Mouse (Mus musculus) myocyte (in vitro differentiated cells): Measurements from ENCODE around the gene Stard13. TPM values are rescaled to one million over a fixed set of nuclear protein-coding genes. Genes with fewer than 3 reads are reported as not detected.

Source experiments
- H3K27me3 ChIP-seq: one replicate; pipeline ENCODE4 v1.6.1; 2011; ENCODE audit not compliant: control insufficient read depth, insufficient read depth, insufficient read length
- H3K36me3 ChIP-seq: one replicate; pipeline ENCODE4 v1.6.1; 2011; ENCODE audit not compliant: control insufficient read depth, insufficient read depth
- H3K4me2 ChIP-seq: one replicate; pipeline ENCODE4 v1.6.1; 2011; ENCODE audit warnings: low read depth, control low read depth
- H3K4me3 ChIP-seq: one replicate; pipeline ENCODE4 v1.5.1; 2011; ENCODE audit warnings: mild to moderate bottlenecking, control low read depth, moderate library complexity
- H3K79me2 ChIP-seq: one replicate; pipeline ENCODE4 v1.6.1; 2011; ENCODE audit not compliant: control insufficient read depth, insufficient read depth
- H3ac ChIP-seq: one replicate; pipeline ENCODE4 v1.6.1; 2011; ENCODE audit not compliant: control insufficient read depth, insufficient read length
- CEBPB ChIP-seq: IDR thresholded peaks from 2 replicates; pipeline ENCODE4 v1.6.1; 2011; ENCODE audit warnings: mild to moderate bottlenecking, moderate library complexity; ENCODE audit not compliant: poor library complexity, insufficient read depth, severe bottlenecking
- E2F4 ChIP-seq: IDR thresholded peaks from one replicate; pipeline ENCODE4 v1.6.1; 2011; ENCODE audit warnings: mild to moderate bottlenecking, control low read depth, moderate library complexity; ENCODE audit not compliant: insufficient read depth
- MAX ChIP-seq: IDR thresholded peaks from one replicate; pipeline ENCODE4 v1.6.1; 2011; ENCODE audit warnings: low read depth, mild to moderate bottlenecking, control low read depth
- MYOD1 ChIP-seq, 3 experiments: IDR thresholded peaks; one replicate each; pipeline ENCODE4 v1.6.1; 2011; ENCODE audit warnings: control low read depth in 2 of 3, low read depth in 2 of 3, mild to moderate bottlenecking in 2 of 3, moderate library complexity in 1 of 3; ENCODE audit not compliant: insufficient read length in 2 of 3, control insufficient read depth in 1 of 3
- MYOG ChIP-seq, 3 experiments: IDR thresholded peaks; one replicate each; pipeline ENCODE4 v1.6.1; 2011; ENCODE audit warnings: control low read depth in 2 of 3, low read depth in 2 of 3, mild to moderate bottlenecking in 2 of 3; ENCODE audit not compliant: insufficient read length in 2 of 3, control insufficient read depth in 1 of 3, insufficient read depth in 1 of 3
- POLR2A ChIP-seq: IDR thresholded peaks from one replicate; pipeline ENCODE4 v1.6.1; 2011; ENCODE audit warnings: low read depth, mild to moderate bottlenecking, control low read depth, moderate library complexity; ENCODE audit not compliant: insufficient read length
- POLR2AphosphoS2 ChIP-seq: IDR thresholded peaks from one replicate; pipeline ENCODE4 v1.6.1; 2011; ENCODE audit warnings: low read depth, control low read depth; ENCODE audit not compliant: insufficient read length
- REST ChIP-seq: IDR thresholded peaks from one replicate; pipeline ENCODE4 v1.6.1; 2011; ENCODE audit warnings: mild to moderate bottlenecking, control low read depth, moderate library complexity; ENCODE audit not compliant: insufficient read depth, insufficient read length
- SRF ChIP-seq: IDR thresholded peaks from one replicate; pipeline ENCODE4 v1.6.1; 2011; ENCODE audit warnings: low read depth; ENCODE audit not compliant: control insufficient read depth, insufficient read length
- TCF12 ChIP-seq: IDR thresholded peaks from one replicate; pipeline ENCODE4 v1.6.1; 2011; ENCODE audit warnings: mild to moderate bottlenecking, control low read depth; ENCODE audit not compliant: poor library complexity, insufficient read depth, severe bottlenecking
- TCF3 ChIP-seq: IDR thresholded peaks from one replicate; pipeline ENCODE4 v1.6.1; 2011; ENCODE audit warnings: low read depth, control low read depth; ENCODE audit not compliant: insufficient read length
- USF1 ChIP-seq: IDR thresholded peaks from one replicate; pipeline ENCODE4 v1.6.1; 2011; ENCODE audit warnings: low read depth, mild to moderate bottlenecking, control low read depth, moderate library complexity
- polyA plus RNA-seq: library from polyadenylated mRNA; unstranded; fragments of >200 nt; fragmentation: generic; extraction: Trizol; gene quantifications from one replicate; pipeline ENCODE4 v1.2.1, GENCODE M21; 2012; ENCODE audit warnings: missing spikeins

Gene Stard13
- polyA plus RNA-seq, 1 experiment: 15.2 TPM

GRCm38 (mm10) chr5:151056920-151057294 lies 176.7 kb downstream of the Stard13 start:
- Histone ChIP-seq H3K4me3 (no peak overlapping the region), H3K4me2 (no peak overlapping the region), H3K36me3 (peaks cover 80% of the 10 kb centered on the region), H3K79me2 (no peaks in the 10 kb centered on the region), H3ac (no peak overlapping the region), H3K27me3 (no peaks in the 10 kb centered on the region)
- no peak for TF ChIP-seq E2F4
- no peak for TF ChIP-seq MYOG (IDR thresholded peaks at IDR 0.05; ENCODE audit: control insufficient read depth in 1 of 3, insufficient read depth in 1 of 3, insufficient read length in 2 of 3, low read depth in 2 of 3)
- no peak for TF ChIP-seq TCF3
- TF ChIP-seq MYOD1 (IDR thresholded peaks at IDR 0.05; ENCODE audit: control insufficient read depth in 1 of 3, insufficient read length in 2 of 3, low read depth in 2 of 3): no peak
- TF ChIP-seq REST: no peak
- TF ChIP-seq TCF12: no peak
- no peak for TF ChIP-seq USF1
- no peak for TF ChIP-seq CEBPB
- TF ChIP-seq POLR2A: no peak
- no peak for TF ChIP-seq SRF
- TF ChIP-seq POLR2AphosphoS2: no peak
- no peak for TF ChIP-seq MAX

GRCm38 (mm10) chr5:151056255-151056919 lies 177.2 kb downstream of the Stard13 start:
- Histone ChIP-seq H3K4me3 (no peak overlapping the region), H3K36me3 (peaks cover 80% of the 10 kb centered on the region), H3K4me2 (no peak overlapping the region), H3K79me2 (no peaks in the 10 kb centered on the region), H3ac (no peak overlapping the region), H3K27me3 (no peaks in the 10 kb centered on the region)
- TF ChIP-seq USF1: no peak
- TF ChIP-seq E2F4: no peak
- no peak for TF ChIP-seq POLR2AphosphoS2
- no peak for TF ChIP-seq TCF3
- TF ChIP-seq REST: no peak
- TF ChIP-seq POLR2A: no peak
- TF ChIP-seq TCF12: no peak
- no peak for TF ChIP-seq MAX
- no peak for TF ChIP-seq MYOG (IDR thresholded peaks at IDR 0.05; ENCODE audit: control insufficient read depth in 1 of 3, insufficient read depth in 1 of 3, insufficient read length in 2 of 3, low read depth in 2 of 3)
- no peak for TF ChIP-seq CEBPB

GRCm38 (mm10) chr5:151055426-151056090 lies 178.1 kb downstream of the Stard13 start:
- H3ac ChIP-seq: no peak overlapping the region
- H3K4me2 ChIP-seq: no peak overlapping the region
- peaks cover 80% of the 10 kb centered on the region for H3K36me3 ChIP-seq
- TF ChIP-seq CEBPB: no peak
- TF ChIP-seq MYOG (IDR thresholded peaks at IDR 0.05; ENCODE audit: control insufficient read depth in 1 of 3, insufficient read depth in 1 of 3, insufficient read length in 2 of 3, low read depth in 2 of 3): no peak
- TF ChIP-seq TCF12: no peak
- TF ChIP-seq TCF3: no peak
- TF ChIP-seq E2F4: no peak
- no peak for TF ChIP-seq REST
- TF ChIP-seq MAX: no peak
- no peak for TF ChIP-seq USF1
- TF ChIP-seq MYOD1 (IDR thresholded peaks at IDR 0.05; ENCODE audit: control insufficient read depth in 1 of 3, insufficient read length in 2 of 3, low read depth in 2 of 3): no peak
- no peak for TF ChIP-seq POLR2AphosphoS2
- no peak for TF ChIP-seq SRF
- TF ChIP-seq POLR2A: no peak
- no peaks in the 10 kb centered on the region for H3K27me3 ChIP-seq
- H3K4me3 ChIP-seq: no peak overlapping the region
- H3K79me2 ChIP-seq: no peaks in the 10 kb centered on the region

- no peak overlapping the region for H3ac ChIP-seq
- no peak for TF ChIP-seq MYOG (IDR thresholded peaks at IDR 0.05; ENCODE audit: control insufficient read depth in 1 of 3, insufficient read depth in 1 of 3, insufficient read length in 2 of 3, low read depth in 2 of 3)
- no peak for TF ChIP-seq MYOD1 (IDR thresholded peaks at IDR 0.05; ENCODE audit: control insufficient read depth in 1 of 3, insufficient read length in 2 of 3, low read depth in 2 of 3)
- no peak for TF ChIP-seq POLR2AphosphoS2
- no peak for TF ChIP-seq USF1
- TF ChIP-seq SRF: no peak
- no peak for TF ChIP-seq E2F4
- no peak for TF ChIP-seq CEBPB
- TF ChIP-seq REST: no peak
- no peak for TF ChIP-seq TCF12
- no peak for TF ChIP-seq POLR2A
- no peak for TF ChIP-seq MAX
Measured at GRCm38 (mm10) chr5:151054743-151055114, 178.9 kb downstream of the Stard13 start.

More at GRCm38 (mm10) chr5:151054743-151055114, 178.9 kb downstream of the Stard13 start:
- Histone ChIP-seq H3K79me2 (no peaks in the 10 kb centered on the region), H3K27me3 (no peaks in the 10 kb centered on the region), H3K36me3 (peaks cover 79% of the 10 kb centered on the region), H3K4me2 (no peak overlapping the region), H3K4me3 (no peak overlapping the region)
